Mouse (Mus musculus) thymus, adult 18-20 months (tissue): ENCODE data around the gene Sugct.
A peak's percentile ranks its signal among the peaks of the same experiment; 100 is the strongest.

Experiments used
- DNase-seq, 2 experiments: peaks; one replicate each; pipeline ENCODE4 v3.0.0; 2022; ENCODE audit warnings: mixed read lengths in 2 of 2

Gene Sugct

DNA sequence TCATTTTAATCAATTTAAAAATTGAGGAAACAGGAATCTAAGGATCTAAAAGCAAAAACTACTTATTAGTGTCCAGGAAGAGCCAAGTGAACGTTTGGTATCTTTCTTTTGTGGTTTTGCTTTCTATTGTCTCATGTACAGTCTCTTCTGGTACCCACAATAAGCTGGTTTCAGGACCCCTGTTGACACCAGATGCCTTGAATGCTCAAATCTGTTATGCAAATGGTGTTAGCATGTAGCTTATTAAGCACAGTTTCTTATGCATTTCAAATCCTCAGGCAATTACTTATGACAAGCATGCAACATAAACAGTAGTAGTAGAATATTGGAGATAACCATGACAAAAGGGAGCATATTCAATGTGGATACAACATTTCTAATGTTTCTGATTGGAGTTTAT lies 407.0 kb downstream of the Sugct start:
- no peak for DNase-seq

DNA sequence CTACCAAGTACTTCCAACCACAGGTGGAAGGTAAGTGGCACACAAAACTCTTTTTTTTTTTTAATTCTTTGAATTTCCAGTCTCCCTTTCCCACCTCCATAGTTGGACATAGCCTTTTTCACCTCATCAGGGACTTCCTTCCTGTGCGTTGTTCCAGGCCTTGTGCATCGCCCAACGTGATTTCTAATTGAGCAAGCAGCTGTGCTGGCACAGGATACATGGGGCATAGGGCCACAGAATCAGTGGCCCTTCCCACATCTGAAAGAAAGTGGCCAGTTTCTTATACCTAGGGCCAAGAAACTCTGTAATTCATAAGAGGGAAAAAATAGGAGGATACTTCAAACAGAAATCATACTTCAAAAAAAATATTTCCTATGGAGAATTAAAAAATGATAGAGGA lies 449.4 kb downstream of the Sugct start:
- no peak for DNase-seq

DNA sequence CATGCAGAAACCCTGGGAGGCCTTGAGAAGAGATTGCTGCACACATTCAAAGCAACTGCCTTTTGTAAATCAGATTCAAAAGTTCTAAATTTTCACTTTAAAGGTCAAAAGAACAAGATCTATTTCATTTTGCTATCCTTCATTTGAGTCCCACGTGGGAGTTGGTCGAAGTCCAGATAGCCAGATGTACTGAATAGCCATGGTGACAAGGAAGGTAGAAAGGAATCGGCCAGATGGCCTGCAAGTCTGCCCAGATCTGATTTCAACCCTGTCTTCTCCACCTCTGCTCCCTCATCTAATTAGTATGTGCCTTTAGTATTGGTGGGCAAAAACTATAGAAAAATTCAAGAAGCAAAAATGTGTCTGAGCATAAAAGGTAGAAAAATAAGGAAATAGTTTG lies 478.8 kb downstream of the Sugct start:
- DNase-seq = no peak

DNA sequence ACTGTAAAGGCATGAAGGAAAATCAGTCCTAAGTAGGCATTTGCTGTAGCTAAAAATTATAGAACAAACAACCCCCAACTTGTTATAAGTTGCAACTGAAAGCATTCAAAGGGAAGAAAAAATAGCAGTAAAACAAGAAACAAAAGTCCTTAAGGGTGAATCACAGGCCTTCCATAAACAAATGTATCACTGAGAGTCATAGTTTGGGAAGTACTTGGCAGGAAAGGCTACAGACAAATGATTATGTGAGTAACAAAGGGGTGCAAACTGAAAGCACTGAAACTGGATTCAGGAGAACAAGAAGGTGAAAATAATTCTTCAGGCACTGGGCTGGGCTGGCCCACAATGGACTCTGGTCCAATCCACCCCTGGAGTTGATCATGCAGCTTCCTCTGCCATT lies 482.7 kb downstream of the Sugct start:
- no peak for DNase-seq

DNA sequence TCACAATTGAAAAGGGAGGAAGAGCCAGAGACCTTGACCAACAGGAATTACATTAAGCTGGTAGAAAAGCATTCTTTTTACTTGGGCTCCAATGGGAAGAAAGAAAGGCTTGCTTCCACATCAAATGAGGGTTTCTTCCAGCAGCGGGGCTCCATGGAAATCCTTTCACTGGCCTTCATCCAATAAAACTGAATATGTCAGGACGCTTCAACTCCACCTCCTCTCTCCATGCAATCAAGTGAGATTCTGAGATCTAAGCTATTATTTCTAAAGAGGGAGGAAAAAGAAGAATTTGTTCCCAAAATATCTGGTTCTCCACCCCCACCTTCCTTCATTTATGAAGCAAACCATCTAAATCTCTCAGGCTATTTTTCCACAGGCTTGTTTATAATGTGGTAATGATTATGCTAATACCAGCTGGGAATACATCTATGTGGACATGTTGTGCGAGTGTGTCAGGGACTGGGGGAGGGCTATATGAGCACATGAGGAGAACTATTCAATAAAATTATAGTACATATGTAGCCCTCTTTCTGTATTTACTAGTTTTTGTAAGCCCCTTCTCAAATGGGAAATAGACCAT lies 505.1 kb downstream of the Sugct start:
- no peak for DNase-seq

DNA sequence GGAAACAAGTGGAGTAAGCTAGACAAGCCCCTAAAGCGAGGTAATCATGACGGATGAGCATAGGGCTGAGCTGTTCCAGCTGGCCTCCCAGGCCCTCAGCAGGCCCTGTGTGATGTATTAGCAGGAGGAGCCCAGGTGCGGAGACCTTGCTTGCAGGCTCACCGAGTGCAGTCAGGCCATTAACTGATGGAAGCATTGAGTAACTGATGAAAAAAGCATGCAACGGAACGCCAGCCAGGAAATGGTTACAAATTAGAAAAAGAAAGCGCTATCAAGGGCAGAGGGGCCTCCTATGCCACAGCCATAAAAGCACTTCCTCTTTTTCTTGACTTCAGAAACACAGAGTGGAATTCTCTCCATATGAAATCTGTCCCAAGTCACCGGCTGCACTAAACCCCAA lies 510.1 kb downstream of the Sugct start:
- DNase-seq = peak in 1 of 2 experiments; percentile 7

DNA sequence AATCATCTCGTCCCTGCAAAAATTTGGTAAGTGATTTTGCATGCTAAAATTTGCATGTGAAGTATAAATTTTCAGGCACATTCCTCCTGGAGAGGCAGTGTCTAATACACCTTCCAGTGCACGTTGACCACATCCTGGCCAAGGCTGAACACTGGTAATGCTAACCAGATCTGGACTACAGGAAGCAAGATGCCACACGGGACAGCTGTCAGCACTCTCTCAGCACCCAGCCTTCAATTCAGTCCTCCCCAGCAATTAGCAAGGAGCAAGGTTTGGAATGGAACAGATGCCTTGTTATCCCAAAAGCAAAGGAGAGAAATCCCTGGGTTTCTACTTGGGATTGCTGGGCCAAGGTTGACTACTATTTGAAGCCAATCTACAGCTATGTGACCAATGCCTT lies 529.4 kb downstream of the Sugct start:
- no peak for DNase-seq

DNA sequence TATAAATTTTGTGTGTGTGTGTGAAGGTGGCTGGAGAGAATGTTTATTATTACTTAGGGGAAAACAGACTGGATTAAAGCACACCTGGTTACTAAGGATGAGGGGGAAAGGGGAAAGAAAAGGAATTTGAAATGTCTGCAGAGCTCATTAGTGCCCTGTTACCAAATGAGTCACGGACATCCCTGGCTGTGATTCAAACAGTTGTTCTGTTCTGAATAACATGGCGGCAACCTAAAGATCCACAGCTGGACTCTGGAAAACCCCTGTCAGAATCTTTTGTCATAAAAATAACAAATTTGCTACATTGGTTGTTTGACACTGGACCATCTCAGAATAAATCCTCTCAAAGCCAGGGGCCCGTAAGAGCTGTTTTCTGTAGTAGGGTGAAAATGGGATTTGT lies 530.6 kb downstream of the Sugct start:
- DNase-seq = no peak

DNA sequence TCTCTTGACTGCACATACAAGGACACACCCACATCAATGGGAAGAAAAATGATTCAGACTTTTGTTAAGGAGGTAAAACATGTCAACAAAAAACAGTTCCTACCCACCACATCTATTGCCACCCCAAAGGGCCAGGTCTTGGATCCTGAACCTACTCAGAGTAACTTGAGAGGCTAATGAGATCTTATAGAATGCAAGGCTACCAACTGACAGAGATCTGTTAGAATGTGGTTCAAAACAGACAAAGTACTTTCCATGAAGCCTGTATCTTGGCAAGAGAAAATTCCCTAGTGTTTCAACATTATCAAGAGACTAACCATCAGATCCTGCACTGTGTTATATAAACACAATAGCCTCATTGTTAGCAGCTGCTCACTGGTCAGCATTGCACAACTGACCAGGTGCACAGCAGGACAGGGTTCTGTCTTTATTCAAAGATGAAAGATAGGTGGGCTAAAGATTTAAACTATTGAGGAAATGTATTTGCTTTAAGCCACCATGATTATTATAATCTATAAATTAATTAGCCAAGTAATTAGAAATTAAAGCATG lies 548.8 kb downstream of the Sugct start:
- no peak for DNase-seq

DNA sequence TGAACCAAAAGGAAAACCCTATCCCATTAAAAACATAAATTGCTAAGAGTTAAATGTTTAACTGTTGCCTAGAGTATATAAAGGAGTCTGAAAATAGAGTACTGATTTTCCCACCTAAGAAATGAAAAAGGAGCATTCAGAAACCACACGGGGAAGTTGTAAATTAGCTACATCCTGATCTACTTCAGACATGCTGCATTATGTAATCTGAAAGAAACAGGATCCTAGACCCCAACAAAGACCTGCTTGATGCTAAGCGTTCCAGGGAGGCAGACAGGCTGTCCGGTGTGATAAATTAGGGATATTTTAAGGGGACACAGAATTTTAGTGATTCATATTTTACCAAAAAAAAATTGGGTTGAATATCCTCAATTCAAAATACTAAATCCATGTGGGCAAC lies 579.3 kb downstream of the Sugct start:
- no peak for DNase-seq

DNA sequence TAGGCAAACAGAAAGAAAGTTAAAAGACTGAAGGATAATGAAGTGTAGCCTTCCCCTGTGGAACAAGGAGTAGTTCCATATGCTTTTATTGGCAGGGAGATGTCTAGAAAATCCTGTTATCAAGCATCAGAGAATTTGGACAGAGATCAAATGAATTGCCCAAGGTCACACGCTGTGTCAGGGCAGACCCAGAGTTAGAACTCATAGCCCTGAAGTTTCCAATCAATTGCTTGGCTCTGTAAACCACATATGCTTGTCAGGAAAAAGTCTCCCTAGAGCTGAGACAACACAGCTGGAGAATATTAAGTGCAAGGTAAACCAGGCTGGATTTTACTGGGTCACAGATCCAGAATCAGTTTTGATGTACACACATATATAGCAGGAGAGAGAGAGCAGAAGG lies 593.0 kb downstream of the Sugct start:
- no peak for DNase-seq

DNA sequence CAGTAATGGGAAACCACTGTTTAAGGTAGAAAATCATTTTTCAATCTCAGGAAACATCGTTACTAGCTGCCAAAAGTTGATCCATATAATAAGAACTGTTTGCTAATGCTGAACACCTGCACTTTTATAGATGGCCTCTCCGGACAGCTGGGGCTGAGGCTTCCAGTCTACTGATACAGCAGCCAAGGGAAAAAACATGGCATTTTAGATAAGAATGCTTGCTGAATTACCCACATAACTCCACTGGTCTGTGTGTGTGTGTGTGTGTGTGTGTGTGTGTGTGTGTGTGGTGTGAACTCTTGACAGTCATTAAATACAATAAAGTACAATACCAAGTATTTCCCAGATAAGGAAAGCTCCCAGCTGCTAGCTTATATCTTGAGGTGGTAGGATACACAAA lies 608.8 kb downstream of the Sugct start:
- DNase-seq = no peak

DNA sequence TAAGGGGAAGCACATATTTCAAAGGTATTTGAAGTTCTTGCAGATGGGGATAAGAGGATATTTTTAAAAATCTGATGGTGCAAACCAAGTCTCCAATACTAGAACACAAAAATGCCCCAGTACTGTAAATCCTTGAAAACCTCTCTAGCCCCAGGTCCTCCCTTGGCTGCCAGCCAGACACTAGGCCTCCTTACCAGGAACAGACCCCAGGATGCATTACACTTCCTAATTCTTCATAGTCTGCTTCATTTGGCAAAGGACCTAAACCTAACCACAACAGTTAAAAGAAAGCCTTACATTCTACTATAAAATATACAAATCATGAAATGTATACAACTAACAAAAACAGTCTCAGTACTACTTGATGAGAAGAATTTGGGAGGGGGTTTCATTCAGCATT lies 609.2 kb downstream of the Sugct start:
- DNase-seq = no peak

DNA sequence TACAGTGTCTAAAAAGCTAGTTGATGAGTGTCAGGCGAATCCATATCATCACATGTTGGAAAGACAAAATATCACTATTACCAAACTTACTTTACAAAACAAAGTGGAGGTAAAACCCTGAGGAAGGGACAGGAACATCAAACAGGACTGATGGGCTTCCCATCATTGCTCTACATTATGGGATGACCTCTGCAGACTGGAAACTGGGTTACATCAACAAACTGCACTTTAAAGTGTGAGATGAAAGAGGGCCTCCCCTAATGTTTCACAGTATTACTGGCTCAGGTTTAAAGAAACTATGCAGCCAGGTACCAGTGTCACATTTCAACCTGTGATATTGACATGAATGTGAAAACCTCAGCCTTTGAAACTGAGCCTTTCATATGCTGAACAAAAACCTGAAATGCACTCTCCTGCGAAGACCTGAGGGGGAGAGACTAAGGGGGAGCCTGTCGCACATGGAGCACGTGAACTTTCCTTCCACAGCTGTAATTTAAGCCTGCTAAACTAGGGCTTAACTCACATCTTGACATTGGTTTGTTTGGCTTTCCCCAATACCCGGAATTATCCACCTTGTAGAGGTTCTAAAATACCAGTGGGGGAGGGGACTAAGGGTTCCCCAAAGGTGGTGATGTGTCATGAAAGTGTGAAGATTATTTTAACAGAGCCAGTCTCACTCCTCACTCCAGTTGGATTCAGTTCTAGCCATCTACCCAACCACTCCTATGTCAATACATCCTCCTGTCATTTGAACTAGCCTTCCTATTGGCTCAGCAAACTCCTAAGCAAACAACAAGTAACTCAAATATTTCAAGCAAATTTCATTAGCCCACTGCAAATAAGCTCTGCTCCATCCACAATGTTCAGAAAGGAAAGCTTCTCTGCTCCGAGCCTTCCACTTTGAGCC lies 610.2 kb downstream of the Sugct start:
- DNase-seq = no peak

DNA sequence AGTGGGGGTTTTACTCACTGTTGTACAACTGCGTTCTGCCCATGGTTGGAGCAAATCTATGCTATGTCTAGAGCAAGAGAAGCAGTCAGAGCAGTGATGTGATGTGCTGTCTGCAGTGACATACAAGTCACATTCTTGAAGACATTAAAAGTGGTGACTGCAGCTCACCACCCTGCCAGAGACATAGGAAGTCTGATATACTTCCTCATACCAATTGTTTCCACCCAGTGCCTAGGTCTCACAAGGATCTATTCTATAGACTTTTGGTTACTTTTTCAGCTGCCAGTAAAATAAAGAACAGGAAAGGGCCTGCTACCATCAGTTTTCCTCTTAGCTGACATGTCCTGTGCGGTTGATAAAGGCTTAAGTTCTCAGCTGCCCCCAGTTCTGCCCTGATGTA lies 613.7 kb downstream of the Sugct start:
- DNase-seq = no peak

DNA sequence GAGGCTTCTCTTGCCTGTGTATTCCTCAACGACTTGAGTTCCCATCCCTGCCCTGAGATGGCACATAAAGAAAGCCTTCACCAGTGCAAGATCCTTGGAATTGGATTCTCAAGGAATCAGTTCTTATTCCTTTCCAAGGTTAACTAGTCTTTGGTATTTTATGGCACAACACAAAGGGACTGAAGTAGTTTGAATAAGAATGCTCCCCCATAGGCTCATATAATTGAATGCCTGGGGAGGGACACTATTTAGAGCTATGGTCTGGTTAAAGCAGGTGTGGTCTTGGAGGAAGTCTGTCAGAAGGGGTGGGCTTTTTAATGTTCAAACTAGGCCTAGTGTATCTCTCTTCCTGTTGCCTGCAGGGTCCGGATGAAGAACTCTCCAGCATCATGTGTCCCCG lies 629.8 kb downstream of the Sugct start:
- DNase-seq = no peak

DNA sequence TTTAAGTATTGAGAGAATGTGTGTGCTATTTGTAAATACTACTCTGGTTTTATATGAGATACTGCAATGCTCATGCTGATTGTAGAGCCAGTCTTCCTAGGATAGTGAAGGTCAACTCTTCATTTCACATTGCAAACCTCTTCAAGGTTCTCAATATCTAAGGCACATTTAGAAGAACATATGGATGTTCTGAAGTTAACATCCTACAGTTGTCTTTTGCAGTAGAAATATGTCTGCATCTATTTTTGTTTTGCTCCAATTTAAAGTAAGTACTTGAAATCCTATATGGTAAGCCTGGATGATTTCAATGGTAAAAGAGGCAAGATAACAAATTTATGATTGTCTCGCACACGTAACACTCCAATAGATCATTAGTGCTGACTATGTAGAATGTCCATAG lies 638.7 kb downstream of the Sugct start:
- no peak for DNase-seq

DNA sequence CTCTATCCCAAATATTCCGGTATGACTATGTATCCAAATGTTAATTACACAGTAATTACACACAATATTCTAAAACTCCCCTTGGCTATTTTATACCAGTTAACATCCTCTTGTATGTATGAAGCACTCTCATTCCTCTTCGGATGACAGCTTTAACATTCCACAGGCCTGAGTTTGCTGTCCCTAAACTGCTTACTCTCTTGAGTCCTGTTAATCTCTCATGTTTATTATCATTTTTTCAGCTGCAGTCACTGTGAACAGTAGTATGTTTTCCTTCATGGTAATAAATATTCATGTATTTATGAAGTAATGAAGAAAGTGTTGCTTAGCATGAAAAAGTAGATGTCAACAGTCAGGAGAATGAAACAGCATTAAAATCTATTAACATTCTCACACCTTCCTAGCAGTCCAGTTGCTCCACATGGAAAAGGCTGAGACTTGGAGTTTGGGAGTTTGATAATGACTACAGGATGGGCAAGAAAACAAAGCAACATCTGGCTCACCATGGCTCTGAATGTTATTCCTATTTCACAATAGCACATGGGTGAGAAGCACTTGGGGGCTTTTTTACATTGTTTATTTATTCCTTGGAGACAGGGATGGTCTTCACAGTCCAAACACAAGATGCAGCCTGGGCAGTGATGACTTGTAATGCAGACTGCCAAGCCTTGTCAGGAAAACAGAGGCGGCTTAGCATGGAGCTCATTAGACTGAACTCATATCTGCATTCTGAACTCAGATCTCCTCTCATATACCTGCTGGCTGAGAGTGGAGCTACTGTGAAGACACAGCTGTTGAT lies 651.7 kb downstream of the Sugct start:
- DNase-seq = no peak

DNA sequence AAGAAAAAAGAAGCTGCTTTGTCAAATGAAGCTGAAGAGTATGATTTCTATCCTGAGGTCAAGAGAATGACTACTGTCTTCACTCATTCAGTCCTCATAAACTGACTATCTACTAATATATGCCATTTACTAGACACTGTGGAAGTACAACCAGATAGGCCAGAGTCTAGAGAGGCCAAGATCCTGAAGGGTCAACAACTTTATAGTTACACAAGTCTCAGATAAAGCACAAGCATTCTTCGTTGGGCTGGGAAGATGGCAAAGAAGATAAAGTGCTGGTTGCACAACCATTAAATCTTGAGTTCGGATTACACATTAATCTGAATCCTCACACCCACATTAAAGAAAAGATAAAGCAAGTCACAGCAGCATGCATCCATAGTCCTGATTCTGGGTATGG lies 653.0 kb downstream of the Sugct start:
- DNase-seq = no peak

DNA sequence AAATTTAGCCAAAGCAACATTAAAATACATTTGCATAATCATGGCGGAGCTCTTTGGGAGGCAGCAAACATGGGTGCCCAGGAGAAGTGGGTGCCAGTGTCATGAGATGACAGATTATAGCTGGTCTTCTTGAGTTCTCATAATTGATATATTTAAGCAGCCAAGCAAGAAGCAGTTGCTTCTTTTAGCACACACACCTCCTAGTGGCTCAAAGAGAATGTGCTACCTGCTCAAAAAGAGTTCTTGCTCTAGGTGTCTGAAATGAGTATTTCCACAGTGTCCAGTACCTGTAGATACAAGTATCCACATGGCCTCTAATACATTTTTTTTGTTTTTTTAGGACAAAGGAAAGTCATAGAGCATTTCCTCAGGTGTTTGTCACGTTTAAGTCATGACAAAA lies 655.6 kb downstream of the Sugct start:
- DNase-seq = no peak

DNA sequence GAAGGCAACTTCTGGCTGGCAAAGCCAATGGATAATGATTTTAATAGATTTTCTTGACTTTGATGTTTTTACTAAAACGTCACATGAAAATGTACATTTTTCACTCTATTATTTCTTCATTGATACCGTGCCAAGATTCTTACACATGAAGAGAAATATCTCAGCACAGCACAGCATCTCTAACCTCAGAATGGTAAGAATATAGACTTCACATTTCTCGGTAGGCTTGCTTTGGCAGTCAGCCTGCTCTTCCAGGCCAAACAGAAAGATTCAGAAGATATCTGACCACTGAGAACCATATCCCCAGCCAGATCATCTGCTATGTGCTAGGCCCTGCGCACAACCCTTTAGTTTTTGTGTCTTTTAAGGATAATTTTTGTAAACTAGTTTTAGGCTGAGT lies 657.0 kb downstream of the Sugct start:
- no peak for DNase-seq

DNA sequence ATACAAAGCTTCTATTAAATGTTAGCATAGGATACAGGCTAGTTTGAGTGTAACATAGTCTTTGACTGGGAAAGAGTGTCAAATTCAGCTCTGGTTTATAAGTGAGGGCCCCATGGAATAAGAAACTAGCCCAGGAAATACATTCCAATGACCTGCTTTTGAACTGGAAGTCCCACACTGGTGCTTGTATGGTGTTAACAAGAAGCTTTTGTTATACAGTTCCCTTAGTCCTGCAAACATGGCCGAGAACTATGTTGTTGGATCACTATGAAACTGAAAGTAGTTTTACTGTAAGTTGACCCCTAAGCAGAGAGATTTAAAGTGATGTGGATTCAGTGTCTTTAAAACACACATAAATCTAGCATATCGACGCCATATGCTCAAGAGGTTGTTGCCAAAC lies 657.5 kb downstream of the Sugct start:
- no peak for DNase-seq

DNA sequence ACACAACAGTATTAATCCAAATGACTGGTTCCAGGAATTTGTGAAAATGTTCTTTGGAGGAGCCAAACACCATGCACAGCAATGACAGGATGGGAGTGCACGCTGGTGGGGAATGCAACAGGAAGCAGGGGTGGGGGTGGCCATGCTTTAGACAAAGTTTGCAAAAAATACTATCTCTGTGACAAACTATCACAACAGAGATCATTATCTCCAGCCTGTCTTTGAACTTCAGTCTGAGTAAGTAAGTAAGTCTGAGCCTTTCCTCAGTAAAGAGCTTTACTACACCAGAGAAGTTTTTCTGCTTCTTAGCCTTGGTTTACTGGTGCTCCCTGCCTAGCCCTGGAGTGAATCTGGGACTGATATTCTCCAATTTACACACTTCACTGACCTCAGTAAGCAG lies 664.6 kb downstream of the Sugct start:
- DNase-seq = no peak

DNA sequence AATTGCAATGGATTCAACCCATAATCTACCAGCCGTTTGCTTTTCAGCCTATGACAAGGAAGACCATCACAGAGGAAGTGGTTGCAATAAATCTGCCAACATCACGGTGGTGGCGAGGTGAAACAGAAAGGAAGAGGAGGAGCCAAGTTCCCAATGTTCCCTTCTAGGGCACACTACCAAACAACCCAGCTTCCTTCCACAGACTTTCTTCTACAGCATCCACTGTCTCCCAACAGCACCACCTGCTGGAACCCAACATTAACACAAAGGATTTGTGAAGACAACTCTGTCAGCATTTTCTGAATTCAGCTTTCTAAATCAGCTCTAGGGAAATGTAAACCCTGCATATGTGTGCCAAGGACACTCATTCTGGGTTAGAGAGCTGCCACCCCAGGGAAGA lies 666.8 kb downstream of the Sugct start:
- DNase-seq = peak; percentile 9 to 43
